Mouse (Mus musculus): ENCODE results near the gene Robo3.

Robo3 gene

DNA sequence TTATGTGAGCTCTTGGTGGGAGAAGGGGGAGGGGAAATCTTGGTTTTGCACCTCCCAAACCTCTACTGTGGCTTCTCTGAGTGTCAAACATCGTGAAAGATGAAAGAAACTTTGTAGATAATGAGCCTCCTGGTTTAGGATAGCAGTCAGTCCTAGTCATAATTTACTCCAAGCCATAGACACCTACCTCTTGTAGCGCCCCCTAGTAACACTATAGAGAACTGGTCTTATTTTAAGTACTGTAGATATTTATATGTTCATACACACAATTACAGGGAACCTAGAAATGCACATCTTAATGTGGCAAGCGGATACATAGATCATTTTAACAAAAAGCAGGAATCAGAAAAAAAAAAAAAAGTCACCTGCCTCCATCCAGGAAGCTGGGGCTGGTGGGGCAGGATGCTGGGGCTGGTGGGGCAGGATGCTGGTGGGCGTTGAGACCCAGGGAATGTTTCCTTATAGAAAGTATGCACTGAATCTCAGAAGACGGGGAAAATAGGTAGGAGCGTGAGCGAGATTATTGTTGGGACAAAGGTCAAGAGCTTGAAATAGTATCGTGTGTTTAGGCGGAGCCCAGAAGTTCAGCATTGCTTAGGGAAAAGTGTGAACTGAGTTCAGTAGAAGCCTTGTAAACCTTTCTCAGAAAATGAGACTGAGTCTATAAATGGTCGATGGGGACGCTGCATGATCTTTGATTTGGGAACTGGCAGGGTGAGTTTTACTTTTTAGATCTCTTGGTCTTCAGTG, 64.8 kb downstream of the Robo3 start:
- no peak for DNase-seq (ENCODE audit: low spot score in 2 of 2)

DNA sequence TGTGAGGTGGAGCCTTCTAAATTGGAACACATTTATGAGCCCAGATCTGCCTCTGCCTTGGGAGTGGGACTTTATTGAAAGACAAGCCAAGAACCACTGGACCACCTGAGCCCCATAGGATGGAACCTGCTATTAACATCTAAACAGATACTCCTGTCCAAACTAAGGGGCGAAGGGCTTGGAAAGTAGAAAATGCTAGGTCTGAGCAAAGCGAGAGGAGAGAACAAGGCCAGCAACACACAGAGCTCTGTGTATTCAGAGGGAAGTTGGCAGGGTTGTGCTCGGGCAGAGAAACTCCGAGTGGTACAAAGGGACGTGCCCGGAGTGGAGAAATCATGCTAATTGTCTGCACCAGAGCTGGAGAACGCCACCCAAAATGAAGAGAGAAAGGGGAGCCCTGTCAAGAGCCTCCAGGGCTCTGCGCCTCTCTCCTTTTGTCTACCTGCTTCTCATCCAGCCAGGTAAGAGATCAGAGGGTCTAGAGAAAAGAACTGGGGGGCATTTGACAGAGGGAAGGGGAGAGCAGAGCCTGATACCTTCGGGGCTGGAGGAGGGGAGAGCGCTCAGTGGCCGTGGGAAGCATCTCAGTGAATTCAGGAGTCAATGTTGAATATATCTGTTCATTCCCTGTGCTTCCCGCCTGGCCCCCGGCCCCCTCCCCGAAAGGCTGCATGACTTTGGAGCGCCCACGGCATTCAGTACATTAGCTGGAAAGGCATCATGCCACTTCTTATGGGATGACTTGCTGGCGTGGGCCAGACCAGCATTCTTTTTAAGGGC, 65.6 kb downstream of the Robo3 start, which contains the start of gene Hepacam:
TSS of gene Hepacam (plus strand) at position 51 of the 780 bp plus-strand sequence.
- DNase-seq (ENCODE audit: low spot score in 2 of 2) = peak; percentile 76 to 83

DNA sequence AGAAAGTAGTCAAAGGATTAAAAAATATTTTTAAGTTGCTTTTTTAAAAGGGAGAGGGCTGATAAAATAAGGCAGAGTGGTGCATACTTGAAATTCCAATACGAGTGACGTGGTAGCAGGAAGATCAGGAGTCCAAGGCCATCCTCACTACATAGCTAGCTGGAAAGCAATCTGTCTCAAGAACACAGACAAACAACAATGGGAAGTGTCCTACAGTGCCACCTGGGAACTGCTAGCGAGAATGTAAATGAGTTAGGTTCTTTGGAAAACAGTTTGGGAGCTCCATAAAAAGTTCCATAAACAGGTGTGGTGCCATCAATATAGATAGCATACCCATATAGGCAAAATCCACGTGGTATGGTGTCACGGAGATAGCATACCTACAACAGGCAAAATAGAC, 67.3 kb downstream of the Robo3 start:
- DNase-seq (ENCODE audit: low spot score in 2 of 2) = no peak

Measured in right cerebral cortex, postnatal 10 days (tissue).